Mouse (Mus musculus): ENCODE results near the gene Arid5a.

DNA sequence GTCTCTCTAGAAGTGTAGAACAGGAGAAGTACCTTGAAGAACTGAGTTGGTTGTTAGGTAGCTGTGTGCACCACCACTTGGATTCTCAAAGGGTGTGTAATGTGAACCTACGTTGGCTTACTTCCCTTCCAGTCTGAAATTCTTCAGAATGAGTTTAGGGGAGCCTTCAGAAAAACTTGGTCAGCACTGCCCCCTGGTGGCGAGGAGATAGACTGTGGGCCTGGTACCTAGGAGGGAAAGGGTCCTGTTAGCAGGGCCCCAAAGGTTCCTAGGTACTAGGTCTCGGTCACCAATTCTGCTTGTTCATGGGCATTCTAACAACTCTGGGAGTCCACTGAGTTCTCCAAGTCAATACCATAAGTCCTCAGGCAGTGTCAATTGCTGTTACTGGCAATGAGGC is 28.3 kb upstream of the Arid5a start:
- TF ChIP-seq POLR2A (IDR thresholded peaks at IDR 0.05; ENCODE audit: borderline replicate concordance, low read depth, low read length) (no peak), CTCF (IDR thresholded peaks at IDR 0.05; ENCODE audit: low read depth, low read length) (peak; percentile 71)
